Mouse (Mus musculus): ENCODE results near the gene Otogl.
A peak's percentile ranks its signal among the peaks of the same experiment; 100 is the strongest.

Gene Otogl

GRCm38 (mm10) chr10:107905274-107906034, 6.5 kb downstream of the Otogl start:
- DNase-seq (ENCODE audit: low read depth) = no peak

- DNase-seq (ENCODE audit: low read depth) = no peak
Measured at GRCm38 (mm10) chr10:107901958-107902357, 10.0 kb downstream of the Otogl start.

- DNase-seq (ENCODE audit: low read depth) = no peak
Measured at GRCm38 (mm10) chr10:107901204-107901879, 10.6 kb downstream of the Otogl start.

DNA sequence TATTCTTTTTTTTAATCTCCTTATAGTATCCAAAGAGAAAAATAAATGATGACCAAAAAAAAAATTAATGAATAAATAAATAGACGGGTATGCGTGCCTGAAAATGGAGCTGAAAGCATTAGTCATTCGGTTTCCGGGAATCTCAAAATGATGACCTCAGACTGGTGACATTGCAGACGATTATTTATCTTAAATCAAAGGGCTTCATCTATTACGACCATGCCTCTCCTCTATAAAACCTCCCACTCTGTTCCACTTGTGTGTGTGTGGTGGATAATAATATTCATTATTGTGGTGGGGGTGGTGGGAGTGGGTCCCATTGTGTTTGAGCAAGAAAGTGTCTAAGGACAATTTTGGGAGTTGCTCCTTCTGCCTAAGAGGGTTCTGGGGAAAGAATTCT, 12.0 kb downstream of the Otogl start:
- peak; percentile 51 for DNase-seq (ENCODE audit: low read depth)

GRCm38 (mm10) chr10:107896158-107896557, 15.8 kb downstream of the Otogl start:
- DNase-seq (ENCODE audit: low read depth) = no peak

DNA sequence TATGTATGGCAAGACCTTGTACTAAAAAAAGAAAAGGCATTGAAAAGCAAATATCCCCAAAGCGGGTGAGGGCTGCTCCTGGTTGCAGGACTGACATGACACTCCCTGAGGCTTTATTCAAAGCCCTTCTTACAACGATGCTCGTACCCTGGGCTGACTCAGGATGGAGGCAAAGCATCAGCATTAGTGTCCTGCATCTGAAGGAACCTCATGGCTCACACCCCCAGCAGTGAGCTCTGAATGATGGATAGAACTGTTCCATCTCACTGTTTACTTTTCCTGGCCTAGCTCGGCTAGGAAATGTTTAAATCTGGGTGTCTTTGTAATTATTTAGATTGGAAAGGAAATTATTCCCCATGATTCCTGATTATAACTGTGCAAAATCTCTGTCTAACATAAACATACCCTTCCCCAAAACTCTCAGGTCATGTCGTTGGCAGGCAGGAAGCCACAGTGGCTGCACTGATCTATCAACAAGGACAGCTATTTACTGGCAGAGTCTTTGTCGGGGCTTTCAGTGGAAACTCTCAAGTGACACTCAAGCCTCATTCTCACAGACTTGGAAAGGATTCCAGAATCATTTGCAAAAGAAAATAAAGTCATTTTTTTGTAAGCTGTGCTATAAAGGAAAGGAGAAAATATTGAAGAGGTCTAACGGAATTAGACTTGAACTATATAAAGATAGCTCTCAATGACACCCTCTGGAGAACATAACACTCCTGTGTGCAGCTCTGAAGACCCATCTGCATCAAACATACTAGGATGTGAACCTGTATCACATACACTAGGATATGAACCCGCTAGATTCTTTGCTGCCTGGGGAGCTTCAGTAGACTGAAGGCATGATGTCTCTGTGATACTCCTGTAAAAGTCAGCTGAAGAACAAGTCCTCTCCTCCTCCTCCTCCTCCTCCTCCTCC, 17.0 kb downstream of the Otogl start:
- DNase-seq (ENCODE audit: low read depth) = no peak

DNA sequence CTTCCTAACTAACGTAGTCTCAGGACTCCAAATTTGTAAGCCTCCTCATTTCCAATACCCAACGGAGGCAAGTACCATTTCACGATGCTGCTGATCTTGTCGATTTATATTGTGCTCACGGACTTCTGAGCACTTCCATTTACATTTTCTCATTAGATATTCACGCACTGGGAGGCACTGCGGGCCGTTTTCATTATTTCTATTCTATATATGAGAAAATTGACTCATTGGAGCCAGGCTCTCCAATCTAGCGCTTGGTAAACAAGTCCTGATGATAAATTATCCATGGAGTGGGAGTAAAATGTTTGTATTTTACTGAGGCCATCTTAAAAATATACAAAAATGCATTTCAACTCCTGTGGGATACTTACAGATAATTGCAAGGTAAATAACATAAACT, 21.5 kb downstream of the Otogl start:
- no peak for DNase-seq (ENCODE audit: low read depth)

GRCm38 (mm10) chr10:107872542-107872941, 39.4 kb downstream of the Otogl start:
- peak; percentile 92 for DNase-seq (ENCODE audit: low read depth)

DNA sequence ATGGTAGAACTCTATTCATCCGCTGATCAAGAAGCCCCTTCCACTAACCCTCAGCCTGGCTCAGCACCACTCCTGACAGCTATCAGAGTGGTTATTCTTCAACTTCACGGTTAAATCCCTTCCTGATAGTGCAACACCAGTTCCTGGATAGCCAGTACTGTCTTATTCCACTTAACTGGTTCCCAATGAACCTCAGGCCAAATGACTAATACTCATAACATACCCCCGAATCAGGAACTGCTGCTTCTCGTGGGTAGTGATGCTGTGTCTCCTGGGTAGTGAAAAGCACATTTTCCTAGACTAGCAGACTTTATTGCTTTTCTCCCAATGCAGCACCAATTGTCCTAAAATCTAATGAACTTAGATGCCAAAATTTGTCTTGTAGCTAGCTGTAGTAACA, 39.8 kb downstream of the Otogl start:
- peak; percentile 76 for DNase-seq (ENCODE audit: low read depth)

- no peak for DNase-seq (ENCODE audit: low read depth)
Measured at GRCm38 (mm10) chr10:107870540-107870939, 41.4 kb downstream of the Otogl start.

DNA sequence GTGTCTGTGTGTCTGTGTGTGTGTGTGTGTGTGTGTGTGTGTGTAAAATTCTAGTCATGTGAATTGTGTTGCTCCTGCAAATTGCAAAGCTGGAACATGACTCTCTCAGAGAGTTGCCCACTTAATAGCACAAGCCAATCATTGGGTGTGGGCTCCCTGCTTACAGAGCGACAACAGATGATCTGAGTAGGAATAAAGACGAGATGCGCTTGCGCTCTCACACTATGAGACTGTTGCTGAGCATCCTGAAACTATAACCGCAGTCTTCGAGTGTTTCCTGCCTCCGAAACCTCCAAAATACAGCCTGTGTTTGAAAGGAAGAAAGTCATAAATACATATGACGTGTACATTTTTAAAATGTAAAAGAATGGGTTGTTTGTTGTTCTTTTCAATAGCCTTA, 43.0 kb downstream of the Otogl start:
- no peak for DNase-seq (ENCODE audit: low read depth)

GRCm38 (mm10) chr10:107867414-107867813, 44.5 kb downstream of the Otogl start:
- DNase-seq (ENCODE audit: low read depth) = no peak

DNA sequence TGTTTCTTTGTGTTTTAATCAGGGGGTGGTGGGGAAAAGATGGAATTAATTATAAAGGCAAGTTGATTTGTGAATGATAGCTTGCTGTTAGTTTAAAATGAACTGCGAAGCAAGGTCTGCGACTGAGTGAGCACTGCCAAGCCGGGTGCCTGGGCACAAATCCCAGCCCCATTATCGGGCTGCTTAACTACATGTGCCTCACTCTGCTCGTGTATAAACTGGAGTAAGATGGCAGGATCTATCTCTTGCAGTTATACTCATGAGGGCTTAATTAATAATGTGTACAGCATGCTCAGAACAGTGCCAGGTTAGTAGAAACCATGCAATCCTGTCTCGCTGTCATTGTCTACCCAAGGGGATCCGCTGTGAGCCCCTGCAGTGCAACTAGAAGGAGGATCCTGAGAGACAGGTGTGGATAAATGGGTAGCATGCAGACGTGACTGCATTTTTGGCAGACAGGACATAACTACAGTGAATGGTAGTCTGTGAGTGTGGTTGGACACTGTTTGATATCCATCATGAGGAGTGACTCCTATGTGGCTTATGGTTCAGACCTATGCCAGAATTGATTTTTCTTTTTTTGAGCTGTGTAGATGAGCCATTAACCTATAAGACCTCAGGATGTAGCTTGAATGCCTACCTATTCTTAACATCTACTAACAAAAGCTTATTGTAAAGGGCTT, 51.6 kb downstream of the Otogl start:
- no peak for DNase-seq (ENCODE audit: low read depth)

DNA sequence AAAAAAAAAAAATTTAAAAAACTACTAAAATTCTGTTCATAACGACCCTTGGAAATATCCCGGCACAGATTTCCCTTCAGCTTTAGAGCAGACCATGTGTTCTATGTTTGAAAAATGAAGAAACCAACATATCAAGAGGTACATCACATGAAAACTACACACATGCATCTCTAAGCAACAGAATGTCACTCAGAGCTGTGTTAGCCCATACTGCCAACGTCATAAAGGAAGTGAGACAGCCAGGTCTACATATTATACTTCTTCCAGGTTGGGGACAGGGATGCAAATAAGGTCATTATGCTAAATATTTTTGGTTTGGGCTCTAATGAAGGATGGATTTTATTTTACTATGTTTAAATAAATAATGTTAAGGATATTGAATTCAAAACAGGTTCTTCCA, 52.7 kb downstream of the Otogl start:
- no peak for DNase-seq (ENCODE audit: low read depth)

DNA sequence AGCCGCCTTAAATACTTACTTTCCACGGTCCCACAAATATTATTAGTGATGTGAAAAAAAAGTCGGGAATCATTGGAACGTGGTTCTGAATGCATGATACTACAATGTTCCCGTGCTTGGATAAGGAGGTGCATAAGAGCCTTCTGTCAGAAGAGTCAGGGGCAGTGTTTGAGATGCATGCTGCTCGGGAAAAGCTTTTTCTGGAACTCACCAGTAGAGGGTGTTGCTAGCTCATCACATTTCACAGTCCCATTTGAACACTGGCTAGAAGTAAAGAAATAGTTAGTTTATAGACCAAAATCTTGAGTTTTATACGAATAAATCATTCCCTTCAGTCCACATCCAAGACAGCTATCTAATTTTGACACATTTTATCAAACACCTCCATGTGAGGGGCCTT, 53.2 kb downstream of the Otogl start:
- DNase-seq (ENCODE audit: low read depth) = peak; percentile 78

GRCm38 (mm10) chr10:107844906-107845305, 67.0 kb downstream of the Otogl start:
- DNase-seq (ENCODE audit: low read depth) = no peak

DNA sequence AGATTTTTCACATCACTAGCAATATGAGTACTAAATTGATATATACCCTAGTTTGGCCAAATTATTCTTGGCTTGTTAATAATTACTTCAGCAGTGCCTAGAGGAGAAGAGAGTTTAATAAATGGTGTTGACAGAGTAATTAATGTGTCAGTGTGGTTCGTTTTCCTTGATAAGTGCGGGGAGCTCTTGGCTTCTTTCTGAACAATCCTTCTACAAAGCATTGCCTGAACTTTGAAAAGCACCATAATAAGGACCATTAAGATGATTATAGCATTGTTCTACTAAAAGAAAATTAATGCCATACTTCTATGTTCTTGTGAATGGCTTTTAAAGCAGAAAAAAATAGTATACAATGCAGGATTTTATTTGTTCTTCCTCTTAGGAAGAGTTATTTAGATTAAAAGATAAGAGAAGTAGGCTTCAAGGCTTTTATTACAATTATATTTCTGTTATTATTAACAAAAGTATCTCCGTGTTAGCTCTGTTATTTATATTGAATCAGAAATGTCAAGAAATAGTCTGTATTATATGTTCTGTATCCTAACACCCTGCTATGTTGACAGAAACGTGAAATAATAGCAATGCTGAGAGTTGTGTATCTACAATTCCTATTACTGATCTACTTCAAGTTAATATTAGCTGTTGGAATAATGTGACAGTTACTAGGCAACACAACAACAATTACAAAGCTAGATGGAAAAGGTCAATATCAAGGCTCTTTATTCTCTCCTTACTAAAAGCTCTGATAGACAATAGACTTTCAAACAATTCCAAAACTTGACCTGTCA, 77.3 kb downstream of the Otogl start:
- DNase-seq (ENCODE audit: low read depth) = no peak

DNA sequence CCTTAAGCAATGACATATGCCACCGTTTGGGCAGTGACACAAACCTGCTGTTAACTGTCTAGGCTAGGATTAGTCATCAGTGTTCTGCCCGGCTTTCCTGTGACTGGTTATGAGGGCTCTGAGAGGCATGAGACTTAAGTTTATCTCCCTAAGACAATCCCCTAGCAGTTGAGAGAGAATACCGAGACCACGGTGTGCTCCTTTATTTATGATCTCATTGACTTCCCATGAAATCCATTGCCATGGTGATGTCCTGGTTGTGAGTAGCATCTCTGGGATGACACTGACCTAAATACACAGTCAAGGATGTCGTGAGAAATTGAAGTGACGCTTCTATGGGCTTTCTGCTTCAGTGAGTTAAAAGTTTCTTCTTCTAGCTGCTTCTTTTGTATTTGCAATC, 82.8 kb downstream of the Otogl start:
- peak; percentile 64 for DNase-seq (ENCODE audit: low read depth)

DNA sequence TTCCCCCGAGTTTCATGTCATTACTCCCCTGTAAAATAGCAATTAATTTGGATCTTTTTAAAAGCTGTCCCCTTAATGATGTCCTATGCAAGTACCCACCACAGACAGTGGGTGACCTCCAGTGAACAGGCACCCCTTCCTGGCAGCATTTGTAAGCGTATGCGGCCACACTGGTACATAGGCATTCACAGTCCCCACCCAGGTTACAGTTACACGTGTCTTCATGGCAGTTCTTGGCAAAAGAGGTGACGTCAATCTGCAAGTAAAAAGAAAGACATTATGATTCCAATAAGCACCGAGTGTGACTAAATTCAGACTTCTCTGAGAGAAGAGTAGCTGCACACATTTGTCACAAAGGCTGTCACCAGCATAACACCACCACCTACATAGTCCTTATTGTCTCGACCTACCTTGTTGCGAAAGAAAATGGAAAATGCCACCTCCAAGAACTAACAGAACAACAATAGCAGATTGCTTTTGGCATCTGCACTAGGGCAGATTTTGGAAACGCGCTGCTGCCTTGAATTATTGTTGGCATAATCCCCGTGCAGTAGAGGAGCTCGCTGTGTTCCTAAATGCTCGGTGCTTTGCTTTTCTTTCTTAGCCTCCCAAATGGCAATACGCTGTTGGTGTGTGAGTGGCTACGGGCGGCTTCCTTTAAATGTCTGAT, 98.0 kb downstream of the Otogl start:
- DNase-seq (ENCODE audit: low read depth) = no peak

- DNase-seq (ENCODE audit: low read depth) = peak; percentile 7
Measured at GRCm38 (mm10) chr10:107810649-107811398, 101.1 kb downstream of the Otogl start.
